Mouse (Mus musculus): ENCODE data around the gene Pex14. TPM values are rescaled to one million over a fixed set of nuclear protein-coding genes. Genes with fewer than 3 reads are reported as not detected.

Gene Pex14
- polyA plus RNA-seq, 1 experiment, result 34.6 TPM

GRCm38 (mm10) chr4:149001515-149001914, 98.2 kb downstream of the Pex14 start:
- H3K4me1 ChIP-seq (ENCODE audit: control insufficient read depth, insufficient read depth, low read length), result no peaks in the 10 kb centered on the region
- no peak overlapping the region for H3K27ac ChIP-seq (ENCODE audit: insufficient read depth, low read length)
- TF ChIP-seq CTCF (IDR thresholded peaks at IDR 0.05; ENCODE audit: borderline replicate concordance, insufficient read depth, low read length) (no peak), POLR2A (IDR thresholded peaks at IDR 0.05; ENCODE audit: low read depth, low read length) (no peak)
- no peak overlapping the region for H3K4me3 ChIP-seq (ENCODE audit: insufficient read depth, low read length)

GRCm38 (mm10) chr4:149000746-149001145, 98.9 kb downstream of the Pex14 start:
- TF ChIP-seq CTCF (IDR thresholded peaks at IDR 0.05; ENCODE audit: borderline replicate concordance, insufficient read depth, low read length), result no peak
- TF ChIP-seq POLR2A (IDR thresholded peaks at IDR 0.05; ENCODE audit: low read depth, low read length), result no peak
- Histone ChIP-seq H3K4me1 (ENCODE audit: control insufficient read depth, insufficient read depth, low read length) (no peaks in the 10 kb centered on the region), H3K27ac (ENCODE audit: insufficient read depth, low read length) (no peak overlapping the region), H3K4me3 (ENCODE audit: insufficient read depth, low read length) (no peak overlapping the region)

- no peak overlapping the region for H3K27ac ChIP-seq (ENCODE audit: insufficient read depth, low read length)
- no peak for TF ChIP-seq POLR2A (IDR thresholded peaks at IDR 0.05; ENCODE audit: low read depth, low read length)
- no peak for TF ChIP-seq CTCF (IDR thresholded peaks at IDR 0.05; ENCODE audit: borderline replicate concordance, insufficient read depth, low read length)
These were observed 105.7 kb downstream of the Pex14 start for GRCm38 (mm10) chr4:148993948-148994347.

GRCm38 (mm10) chr4:148990038-148990437, 109.6 kb downstream of the Pex14 start:
- TF ChIP-seq CTCF (IDR thresholded peaks at IDR 0.05; ENCODE audit: borderline replicate concordance, insufficient read depth, low read length), result no peak
- Histone ChIP-seq H3K4me1 (ENCODE audit: control insufficient read depth, insufficient read depth, low read length) (no peaks in the 10 kb centered on the region), H3K4me3 (ENCODE audit: insufficient read depth, low read length) (no peak overlapping the region), H3K27ac (ENCODE audit: insufficient read depth, low read length) (no peak overlapping the region)

More at GRCm38 (mm10) chr4:148993948-148994347, 105.7 kb downstream of the Pex14 start:
- Histone ChIP-seq H3K4me3 (ENCODE audit: insufficient read depth, low read length) (no peak overlapping the region), H3K4me1 (ENCODE audit: control insufficient read depth, insufficient read depth, low read length) (no peaks in the 10 kb centered on the region)

- Histone ChIP-seq H3K4me3 (ENCODE audit: insufficient read depth, low read length) (no peak overlapping the region), H3K4me1 (ENCODE audit: control insufficient read depth, insufficient read depth, low read length) (no peaks in the 10 kb centered on the region), H3K27ac (ENCODE audit: insufficient read depth, low read length) (no peak overlapping the region)
- TF ChIP-seq POLR2A (IDR thresholded peaks at IDR 0.05; ENCODE audit: low read depth, low read length) (no peak), CTCF (IDR thresholded peaks at IDR 0.05; ENCODE audit: borderline replicate concordance, insufficient read depth, low read length) (no peak)
These were observed 113.9 kb downstream of the Pex14 start for GRCm38 (mm10) chr4:148985541-148986476.

GRCm38 (mm10) chr4:148984701-148985540, 114.8 kb downstream of the Pex14 start:
- H3K4me3 ChIP-seq (ENCODE audit: insufficient read depth, low read length), result no peak overlapping the region
- no peaks in the 10 kb centered on the region for H3K4me1 ChIP-seq (ENCODE audit: control insufficient read depth, insufficient read depth, low read length)
- TF ChIP-seq CTCF (IDR thresholded peaks at IDR 0.05; ENCODE audit: borderline replicate concordance, insufficient read depth, low read length), result no peak
- TF ChIP-seq POLR2A (IDR thresholded peaks at IDR 0.05; ENCODE audit: low read depth, low read length), result no peak
- H3K27ac ChIP-seq (ENCODE audit: insufficient read depth, low read length), result no peak overlapping the region

- H3K4me3 ChIP-seq (ENCODE audit: insufficient read depth, low read length), result no peak overlapping the region
- TF ChIP-seq POLR2A (IDR thresholded peaks at IDR 0.05; ENCODE audit: low read depth, low read length), result no peak
- no peak overlapping the region for H3K27ac ChIP-seq (ENCODE audit: insufficient read depth, low read length)
- 0 out of 2 replicates have a peak, but pooled peaks cover 6% of the 10 kb centered on the region for H3K4me1 ChIP-seq (ENCODE audit: control insufficient read depth, insufficient read depth, low read length)
These were observed 117.4 kb downstream of the Pex14 start for GRCm38 (mm10) chr4:148982274-148982673.

- no peak overlapping the region for H3K4me3 ChIP-seq (ENCODE audit: insufficient read depth, low read length)
- 0 out of 2 replicates have a peak, but pooled peaks cover 6% of the 10 kb centered on the region for H3K4me1 ChIP-seq (ENCODE audit: control insufficient read depth, insufficient read depth, low read length)
- no peak overlapping the region for H3K27ac ChIP-seq (ENCODE audit: insufficient read depth, low read length)
- TF ChIP-seq POLR2A (IDR thresholded peaks at IDR 0.05; ENCODE audit: low read depth, low read length), result no peak
- TF ChIP-seq CTCF (IDR thresholded peaks at IDR 0.05; ENCODE audit: borderline replicate concordance, insufficient read depth, low read length), result no peak
These were observed 119.8 kb downstream of the Pex14 start for GRCm38 (mm10) chr4:148979837-148980236.

GRCm38 (mm10) chr4:148978926-148979325, 120.8 kb downstream of the Pex14 start:
- Histone ChIP-seq H3K4me1 (ENCODE audit: control insufficient read depth, insufficient read depth, low read length) (0 out of 2 replicates have a peak, but pooled peaks cover 6% of the 10 kb centered on the region), H3K27ac (ENCODE audit: insufficient read depth, low read length) (no peak overlapping the region), H3K4me3 (ENCODE audit: insufficient read depth, low read length) (no peak overlapping the region)
- no peak for TF ChIP-seq CTCF (IDR thresholded peaks at IDR 0.05; ENCODE audit: borderline replicate concordance, insufficient read depth, low read length)
- no peak for TF ChIP-seq POLR2A (IDR thresholded peaks at IDR 0.05; ENCODE audit: low read depth, low read length)
